Mouse (Mus musculus) kidney, adult 8-10 months (tissue): Measurements from ENCODE around the gene Ntrk2.
"Not testable (repeated sequence)": the region's sequence is repeated elsewhere in the genome, so short reads cannot be mapped to it uniquely, and the experiment has no call there.

ENCODE experiments used
- DNase-seq, 2 experiments: peaks; one replicate each; pipeline ENCODE4 v3.0.0; 2022

Gene Ntrk2

DNA sequence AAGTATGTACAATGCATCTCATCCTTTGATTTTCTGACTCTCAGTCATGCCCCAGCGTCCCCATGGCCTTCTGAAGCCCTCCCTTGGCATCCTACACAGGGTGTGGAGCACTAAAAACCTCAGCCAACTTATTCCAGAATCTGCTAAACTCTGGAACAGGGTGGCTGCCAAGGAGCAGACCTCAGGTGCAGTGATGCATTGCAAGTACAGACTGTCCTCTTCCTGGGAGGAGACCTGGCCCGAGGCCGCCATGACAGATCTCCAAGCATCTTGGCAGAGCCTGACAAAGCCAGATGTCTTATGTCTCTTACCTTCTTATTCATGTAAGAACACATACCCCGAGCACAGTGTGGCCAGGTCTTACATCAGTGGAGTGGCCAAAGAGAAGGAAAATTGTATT, 250.5 kb downstream of the Ntrk2 start:
- DNase-seq = peak in 1 of 2 experiments; percentile 82

GRCm38 (mm10) chr13:59057886-59058285, 251.5 kb downstream of the Ntrk2 start:
- DNase-seq = peak in 1 of 2 experiments; percentile 12

DNA sequence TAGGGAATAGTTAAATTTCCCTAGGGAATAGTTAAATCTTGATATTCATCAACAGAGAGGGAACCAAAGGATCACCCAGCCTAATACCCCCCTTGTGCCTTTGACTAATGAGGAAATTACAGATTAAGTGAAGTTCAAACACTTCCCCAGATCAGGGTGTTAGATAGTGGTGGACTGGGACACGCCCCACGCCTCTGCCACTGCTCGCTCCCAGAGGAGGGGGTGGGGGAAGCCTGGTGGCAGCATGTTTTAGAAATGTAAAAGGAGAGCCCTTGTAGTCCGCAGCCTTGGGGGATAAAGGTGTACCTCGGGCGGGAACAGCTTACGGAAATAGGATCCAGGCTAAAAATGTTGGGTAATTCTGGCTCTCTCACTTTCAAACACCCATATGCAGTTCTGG, 252.7 kb downstream of the Ntrk2 start:
- DNase-seq = no peak

DNA sequence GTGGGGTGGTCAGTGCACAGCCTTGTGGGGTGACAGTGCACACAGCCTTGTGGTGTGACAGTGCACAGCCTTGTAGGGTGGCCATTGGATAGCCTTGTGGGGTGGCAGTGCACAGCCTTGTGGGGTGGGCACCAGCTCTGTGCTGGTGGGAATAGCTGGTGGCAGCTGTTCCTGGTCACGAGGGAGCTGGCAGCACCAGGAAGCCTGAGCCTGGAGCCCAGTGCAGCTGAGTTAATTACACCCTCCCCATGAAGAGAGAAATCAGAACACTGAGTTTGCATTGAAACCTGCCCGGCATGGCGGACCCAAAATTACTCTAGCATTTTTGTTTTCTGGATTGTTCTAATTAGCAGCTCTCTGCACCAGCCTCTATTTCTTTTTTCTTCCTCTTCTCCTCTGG, 259.3 kb downstream of the Ntrk2 start:
- DNase-seq = no peak

DNA sequence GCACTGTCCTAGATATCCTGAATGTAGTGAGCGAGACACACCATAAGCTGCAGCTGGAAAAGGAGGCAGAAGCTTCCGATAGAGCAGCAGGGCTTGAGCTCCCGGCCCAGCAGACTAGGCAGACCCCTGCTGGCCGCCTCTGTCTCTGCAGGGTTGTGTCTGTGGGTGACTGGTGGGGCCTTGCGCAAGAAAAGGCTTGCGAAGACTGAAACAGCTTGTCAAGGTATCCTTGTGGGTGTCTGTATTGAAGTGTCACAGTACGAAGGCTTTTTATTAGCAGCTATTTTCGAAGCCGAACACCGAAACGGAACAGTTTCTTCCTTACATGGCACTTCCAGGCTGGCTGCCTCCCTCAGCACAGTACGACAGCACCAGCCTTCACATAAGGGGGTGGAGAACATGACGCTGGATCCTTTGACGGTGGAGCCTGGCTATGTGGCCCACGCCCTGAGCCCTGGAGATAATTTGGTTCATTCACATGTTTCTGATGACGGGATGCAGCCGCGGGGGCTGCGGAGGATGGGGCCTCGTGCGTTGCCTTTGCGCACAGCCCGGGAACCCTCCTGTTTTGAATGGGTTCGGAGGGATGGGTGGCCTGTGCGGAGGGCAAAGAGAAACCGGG, 267.4 kb downstream of the Ntrk2 start:
- DNase-seq = peak; percentile 9 to 63

DNA sequence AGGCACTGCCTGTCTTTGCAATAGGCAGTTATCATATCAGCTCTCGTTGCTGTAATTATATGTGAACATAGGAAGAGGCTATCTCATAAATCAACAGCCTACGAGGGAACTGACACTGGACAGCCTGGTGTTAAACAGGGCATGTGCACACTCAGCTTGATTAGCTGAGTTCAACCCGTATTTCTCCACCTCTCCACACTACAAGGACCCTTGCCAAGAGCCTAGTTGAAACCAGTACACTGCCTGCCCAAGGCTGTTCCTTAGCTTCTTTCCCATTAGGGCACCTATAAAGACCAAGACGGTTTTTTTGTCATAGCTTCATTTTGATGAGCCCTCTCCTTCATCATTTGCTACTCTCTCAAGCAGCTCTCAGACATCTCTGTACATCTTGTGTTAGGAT, 270.1 kb downstream of the Ntrk2 start:
- DNase-seq = no peak

- DNase-seq = no peak
Measured at GRCm38 (mm10) chr13:59079761-59080461, 273.5 kb downstream of the Ntrk2 start.

- no peak for DNase-seq
Measured at GRCm38 (mm10) chr13:59080468-59080867, 274.1 kb downstream of the Ntrk2 start.

- no peak for DNase-seq
Measured at GRCm38 (mm10) chr13:59089016-59089415, 282.6 kb downstream of the Ntrk2 start.

DNA sequence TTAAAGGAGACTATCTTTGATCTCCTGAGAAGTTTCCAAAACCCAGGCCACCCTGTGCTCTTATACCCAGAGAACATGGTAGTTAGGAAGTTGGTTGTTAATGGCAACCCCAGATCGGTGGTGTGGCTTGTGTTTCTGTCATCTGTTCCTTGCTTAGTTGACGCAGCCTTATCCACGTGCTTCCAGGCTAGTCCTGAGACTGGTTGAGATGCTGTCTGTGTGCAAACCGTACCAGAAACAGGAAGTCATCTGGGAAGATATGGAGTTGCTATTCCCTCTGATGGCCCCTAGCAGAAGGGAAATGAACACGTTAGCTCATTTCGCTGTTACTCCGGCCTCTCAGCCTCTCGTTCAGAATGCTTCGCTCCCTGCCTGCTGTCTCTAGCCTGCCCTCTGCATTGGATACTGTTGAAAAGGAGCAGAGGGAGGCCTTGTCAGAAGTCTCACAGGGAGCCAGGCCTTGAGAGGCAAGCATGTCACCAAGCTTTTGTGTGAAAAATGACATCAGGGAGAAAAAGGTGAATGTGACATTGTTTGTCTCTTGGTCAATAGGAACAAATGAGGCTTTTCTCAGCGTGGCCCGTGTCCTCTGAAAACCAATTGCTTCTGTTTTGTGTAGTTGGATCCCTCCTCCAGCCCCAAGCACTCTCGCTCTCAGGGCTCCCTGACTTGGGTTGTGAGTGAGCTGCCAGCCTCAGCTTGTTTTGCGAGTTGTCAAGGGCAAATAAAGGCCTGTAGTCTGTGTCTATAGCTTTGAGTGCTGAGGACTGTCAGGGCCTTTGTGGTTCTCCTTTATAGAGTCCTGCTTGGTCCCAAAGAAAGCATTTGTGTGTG, 285.0 kb downstream of the Ntrk2 start:
- no peak for DNase-seq

GRCm38 (mm10) chr13:59092045-59092857, 285.9 kb downstream of the Ntrk2 start:
- DNase-seq = no peak

- DNase-seq = no peak
Measured at GRCm38 (mm10) chr13:59092858-59093154, 286.4 kb downstream of the Ntrk2 start.

DNA sequence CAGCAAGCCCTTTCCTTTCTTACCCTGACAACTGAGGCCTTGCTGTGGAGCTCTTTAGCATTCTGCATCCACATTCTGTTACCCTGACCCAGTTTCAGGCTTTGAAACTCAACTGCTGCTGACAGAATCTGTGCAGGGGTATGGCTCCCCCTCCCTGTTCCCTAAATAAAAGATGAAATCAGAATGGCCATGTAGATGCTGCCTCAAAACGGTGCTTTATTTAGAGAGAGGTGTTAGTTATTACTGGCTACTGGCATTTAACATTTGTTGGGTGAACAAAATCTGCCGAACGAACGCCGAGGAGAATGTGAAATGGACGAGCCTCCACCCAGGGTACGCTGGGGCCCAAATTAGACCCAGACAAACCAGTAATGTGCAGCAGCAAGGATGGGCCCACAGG, 288.4 kb downstream of the Ntrk2 start:
- DNase-seq = no peak

- no peak for DNase-seq
Measured at GRCm38 (mm10) chr13:59095811-59096391, 289.5 kb downstream of the Ntrk2 start.

GRCm38 (mm10) chr13:59100086-59100485, 293.7 kb downstream of the Ntrk2 start:
- no peak for DNase-seq

- not testable (repeated sequence) for DNase-seq
Measured at GRCm38 (mm10) chr13:59107791-59108190, 301.4 kb downstream of the Ntrk2 start.

- DNase-seq = no peak
Measured at GRCm38 (mm10) chr13:59110107-59110506, 303.7 kb downstream of the Ntrk2 start.

GRCm38 (mm10) chr13:59114684-59115083, 308.3 kb downstream of the Ntrk2 start:
- DNase-seq = no peak

GRCm38 (mm10) chr13:59115551-59115950, 309.2 kb downstream of the Ntrk2 start:
- no peak for DNase-seq

DNA sequence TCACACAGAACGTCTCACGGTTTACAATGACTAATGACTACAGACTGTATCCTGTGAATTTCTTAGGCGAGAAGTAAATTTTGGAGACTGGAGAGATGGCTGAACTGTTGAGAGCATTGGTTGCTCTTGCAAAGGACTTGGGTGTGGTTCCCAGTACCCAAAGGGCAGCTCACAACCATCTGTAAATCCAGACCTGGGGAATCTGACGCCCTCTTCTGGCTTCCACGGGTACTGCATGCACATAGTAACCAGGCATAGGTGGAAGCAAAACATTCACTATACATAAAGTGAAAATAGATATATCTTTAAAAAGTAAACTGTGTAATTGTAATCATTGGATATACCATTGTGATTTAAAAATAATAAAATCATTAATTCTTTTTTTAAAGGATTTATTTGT, 310.9 kb downstream of the Ntrk2 start:
- no peak for DNase-seq

DNA sequence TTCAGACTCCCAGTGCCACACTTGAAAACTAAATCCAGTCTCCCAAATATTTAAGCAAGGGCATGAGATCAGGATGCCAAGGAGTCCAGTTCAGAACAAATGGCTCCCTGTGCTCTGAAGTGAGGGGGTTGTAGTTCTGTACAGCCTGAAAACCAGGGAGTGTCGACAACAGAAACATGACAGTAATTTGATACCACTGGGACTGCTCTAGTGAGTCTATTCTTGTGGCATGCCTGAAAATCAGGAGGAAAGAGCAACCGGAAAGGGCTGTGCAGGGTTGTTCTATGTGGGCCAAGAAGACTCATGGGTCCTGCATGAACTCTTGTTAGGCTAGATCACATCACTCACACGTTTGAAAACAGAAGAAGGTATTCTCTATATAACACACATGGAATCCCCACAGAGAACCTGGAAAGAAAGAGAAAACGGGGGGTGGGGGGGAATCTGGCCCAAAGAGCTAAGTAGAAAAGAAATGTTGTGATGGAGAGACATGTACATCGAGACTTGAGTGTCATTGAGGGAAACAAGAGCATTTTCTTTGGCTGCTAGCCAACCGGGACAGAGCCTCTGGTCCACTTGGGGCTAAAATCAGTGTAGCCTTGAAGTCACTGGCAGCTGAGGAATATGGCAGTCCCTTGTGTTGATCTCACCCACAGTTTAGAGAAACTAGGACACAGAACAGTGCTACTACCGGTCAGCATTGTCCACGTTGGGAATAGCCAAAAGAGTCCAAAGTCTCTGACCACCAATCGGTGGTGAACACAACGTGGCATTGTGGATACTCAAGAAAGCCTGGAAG, 313.4 kb downstream of the Ntrk2 start:
- DNase-seq = no peak
